Mouse (Mus musculus) MEL (cell line): ENCODE results near the gene Lamtor5. TPM values are rescaled to one million over a fixed set of nuclear protein-coding genes. Genes with fewer than 3 reads are reported as not detected.

Source experiments
- DNase-seq: peaks from one replicate; pipeline ENCODE4 v3.0.0; 2011; ENCODE audit warnings: low read depth, low spot score
- H3K27ac ChIP-seq: 2 replicates; pipeline ENCODE4 v1.5.1; 2012; ENCODE audit warnings: low read depth, mild to moderate bottlenecking, control low read depth, low read length, moderate library complexity; ENCODE audit not compliant: control insufficient read depth
- H3K27me3 ChIP-seq, 2 experiments: fragments of 150-350 bp in 1 of 2; sonication (generic) in 1 of 2; 2 replicates each; pipeline ENCODE4 v1.6.1; 2012; ENCODE audit warnings: low read length in 2 of 2, mild to moderate bottlenecking in 2 of 2, improper control_type of control experiment in 1 of 2, moderate library complexity in 1 of 2; ENCODE audit not compliant: insufficient read depth in 2 of 2, control insufficient read depth in 1 of 2
- H3K36me3 ChIP-seq, 2 experiments: 2 replicates each; pipeline ENCODE4 v1.6.1; 2012 to 2014; ENCODE audit warnings: low read length in 2 of 2, improper control_type of control experiment in 1 of 2, inconsistent platforms in 1 of 2, mild to moderate bottlenecking in 1 of 2; ENCODE audit not compliant: insufficient read depth in 2 of 2, control insufficient read depth in 1 of 2
- H3K4me1 ChIP-seq, 2 experiments: fragments of 150-350 bp in 1 of 2; sonication (generic) in 1 of 2; 2 replicates each; pipeline ENCODE4 v1.6.1; 2012; ENCODE audit warnings: low read length in 2 of 2, improper control_type of control experiment in 1 of 2, mild to moderate bottlenecking in 1 of 2; ENCODE audit not compliant: insufficient read depth in 2 of 2, control insufficient read depth in 1 of 2
- H3K4me3 ChIP-seq, 2 experiments: fragments of 150-350 bp in 1 of 2; sonication (generic) in 1 of 2; 2 replicates each; pipeline ENCODE4 v1.5.1; 2012; ENCODE audit warnings: low read depth in 2 of 2, low read length in 2 of 2, mild to moderate bottlenecking in 2 of 2, moderate library complexity in 2 of 2, control low read depth in 1 of 2, improper control_type of control experiment in 1 of 2; ENCODE audit not compliant: control insufficient read depth in 1 of 2, insufficient read depth in 1 of 2
- H3K79me2 ChIP-seq: 2 replicates; pipeline ENCODE4 v1.6.1; 2012; ENCODE audit warnings: mild to moderate bottlenecking, low read length, moderate library complexity; ENCODE audit not compliant: control insufficient read depth, poor library complexity, insufficient read depth
- H3K9ac ChIP-seq: 2 replicates; pipeline ENCODE4 v1.6.1; 2012; ENCODE audit warnings: low read depth, mild to moderate bottlenecking, control low read depth, low read length, moderate library complexity; ENCODE audit not compliant: control insufficient read depth, poor library complexity, severe bottlenecking
- H3K9me3 ChIP-seq: fragments of 150-350 bp; sonication (generic); replicated peaks from 2 replicates; pipeline ENCODE4 v1.6.1; 2012; ENCODE audit warnings: mild to moderate bottlenecking, low read length, improper control_type of control experiment, moderate library complexity; ENCODE audit not compliant: insufficient read depth
- CHD1 ChIP-seq: IDR thresholded peaks from 2 replicates; pipeline ENCODE4 v1.6.1; 2012; ENCODE audit warnings: low read depth, mild to moderate bottlenecking, inconsistent platforms, low read length, improper control_type of control experiment
- CHD2 ChIP-seq: IDR thresholded peaks from 2 replicates; pipeline ENCODE4 v1.6.1; 2011; ENCODE audit warnings: low read length, improper control_type of control experiment
- ELF1 ChIP-seq: IDR thresholded peaks from 2 replicates; pipeline ENCODE4 v1.6.1; 2014; ENCODE audit warnings: low read depth, mild to moderate bottlenecking, inconsistent platforms, low read length, improper control_type of control experiment, moderate library complexity
- ETS1 ChIP-seq: IDR thresholded peaks from 2 replicates; pipeline ENCODE4 v1.6.1; 2012; ENCODE audit warnings: low read depth, mild to moderate bottlenecking, inconsistent platforms, low read length, improper control_type of control experiment, moderate library complexity
- GATA1 ChIP-seq: IDR thresholded peaks from 2 replicates; pipeline ENCODE4 v1.6.1; 2011; ENCODE audit warnings: low read depth, low read length, improper control_type of control experiment
- HCFC1 ChIP-seq: IDR thresholded peaks from 2 replicates; pipeline ENCODE4 v1.6.1; 2012; ENCODE audit warnings: low read depth, mild to moderate bottlenecking, inconsistent platforms, low read length, improper control_type of control experiment, moderate library complexity
- KAT2A ChIP-seq: conservative IDR thresholded peaks from 2 replicates; pipeline ENCODE4 v1.6.1; 2012; ENCODE audit warnings: low read depth, low read length, improper control_type of control experiment, inconsistent platforms
- MEF2A ChIP-seq: IDR thresholded peaks from 2 replicates; pipeline ENCODE4 v1.6.1; 2014; ENCODE audit warnings: low read depth, mild to moderate bottlenecking, inconsistent platforms, low read length, improper control_type of control experiment; ENCODE audit not compliant: poor library complexity, insufficient replicate concordance, severe bottlenecking; ENCODE audit errors: extremely low read depth
- MYC ChIP-seq: IDR thresholded peaks from 2 replicates; pipeline ENCODE4 v1.6.1; 2011; ENCODE audit warnings: low read depth, mild to moderate bottlenecking, low read length, improper control_type of control experiment, moderate library complexity
- NELFE ChIP-seq: IDR thresholded peaks from 2 replicates; pipeline ENCODE4 v1.6.1; 2011; ENCODE audit warnings: low read depth, low read length, improper control_type of control experiment
- NRF1 ChIP-seq: IDR thresholded peaks from 2 replicates; pipeline ENCODE4 v1.6.1; 2014; ENCODE audit warnings: low read depth, mild to moderate bottlenecking, inconsistent platforms, low read length, improper control_type of control experiment, moderate library complexity; ENCODE audit not compliant: poor library complexity, insufficient read depth, severe bottlenecking
- POLR2AphosphoS5 ChIP-seq: IDR thresholded peaks from 2 replicates; pipeline ENCODE4 v1.6.1; 2012; ENCODE audit warnings: low read depth, borderline replicate concordance, mild to moderate bottlenecking, inconsistent platforms, low read length, moderate library complexity, mixed read lengths
- SMC3 ChIP-seq: IDR thresholded peaks from 2 replicates; pipeline ENCODE4 v1.6.1; 2011; ENCODE audit warnings: low read depth, low read length, improper control_type of control experiment
- TAL1 ChIP-seq: IDR thresholded peaks from 2 replicates; pipeline ENCODE4 v1.6.1; 2012; ENCODE audit warnings: mild to moderate bottlenecking, inconsistent platforms, low read length, moderate library complexity, mixed read lengths
- TBP ChIP-seq: IDR thresholded peaks from 2 replicates; pipeline ENCODE4 v1.8.0; 2011; ENCODE audit warnings: low read depth, low read length, improper control_type of control experiment
- USF2 ChIP-seq, 2 experiments: IDR thresholded peaks; 2 replicates each; pipeline ENCODE4 v1.6.1; 2011 to 2012; ENCODE audit warnings: improper control_type of control experiment in 2 of 2, low read length in 2 of 2, borderline replicate concordance in 1 of 2, inconsistent platforms in 1 of 2, low read depth in 1 of 2, mild to moderate bottlenecking in 1 of 2; ENCODE audit not compliant: insufficient read depth in 1 of 2
- ZC3H11A ChIP-seq: IDR thresholded peaks from 2 replicates; pipeline ENCODE4 v1.6.1; 2012; ENCODE audit warnings: low read depth, mild to moderate bottlenecking, inconsistent platforms, low read length, improper control_type of control experiment
- ZKSCAN1 ChIP-seq: IDR thresholded peaks from 2 replicates; pipeline ENCODE4 v1.6.1; 2012; ENCODE audit warnings: low read depth, mild to moderate bottlenecking, inconsistent platforms, low read length, improper control_type of control experiment, moderate library complexity
- ZMIZ1 ChIP-seq: IDR thresholded peaks from 2 replicates; pipeline ENCODE4 v1.6.1; 2012; ENCODE audit warnings: low read depth, mild to moderate bottlenecking, inconsistent platforms, low read length, improper control_type of control experiment, moderate library complexity
- polyA plus RNA-seq, 2 experiments: library from polyadenylated mRNA; stranded (reverse) in 1 of 2; unstranded in 1 of 2; fragments of >175 nt in 1 of 2; fragments of >200 nt in 1 of 2; gene quantifications; 2 replicates each; pipeline versions ENCODE4 v1.2.1 to v1.2.4; 2012; ENCODE audit warnings: low replicate concordance in 2 of 2, low read depth in 1 of 2; ENCODE audit not compliant: insufficient read length in 2 of 2, insufficient read depth in 1 of 2, missing spikeins in 1 of 2
- total RNA-seq: library from RNA; depleted of rRNA; stranded (reverse); fragments of 300-350 nt; gene quantifications from 2 replicates; pipeline ENCODE4 v1.2.3, GENCODE M21; 2012

Gene Lamtor5
- total and polyA plus RNA-seq, 3 experiments, result 104 to 170 (median 129) TPM

- H3K9me3 ChIP-seq, result no peaks in the 10 kb centered on the region
- DNase-seq, result no peak
These were observed 31.8 kb upstream of the Lamtor5 start for GRCm38 (mm10) chr3:107246876-107247275.

GRCm38 (mm10) chr3:107249042-107249441 is 29.6 kb upstream of the Lamtor5 start:
- no peaks in the 10 kb centered on the region for H3K9me3 ChIP-seq
- DNase-seq, result no peak
- no peaks in the 10 kb centered on the region for H3K36me3 ChIP-seq
- no peaks in the 10 kb centered on the region for H3K79me2 ChIP-seq
- H3K27me3 ChIP-seq, result peaks cover 24 to 26% of the 10 kb centered on the region in 2 experiments
- H3K9ac ChIP-seq, result no peak overlapping the region
- TF ChIP-seq MYC (no peak), TAL1 (no peak), USF2 (IDR thresholded peaks at IDR 0.05; ENCODE audit: borderline replicate concordance in 1 of 2, insufficient read depth in 1 of 2, low read depth in 1 of 2, low read length in 2 of 2) (no peak), MEF2A (no peak), CHD2 (no peak), POLR2AphosphoS5 (no peak), ZMIZ1 (no peak), TBP (no peak), GATA1 (no peak)
- TF ChIP-seq, all 39 proteins: peak for 0
- Histone ChIP-seq H3K4me3 (no peak overlapping the region), H3K4me1 (no peaks in the 10 kb centered on the region), H3K27ac (no peak overlapping the region)

More at GRCm38 (mm10) chr3:107246876-107247275, 31.8 kb upstream of the Lamtor5 start:
- H3K4me1 ChIP-seq, result no peaks in the 10 kb centered on the region
- H3K9ac ChIP-seq, result no peak overlapping the region
- peaks cover 28 to 31% of the 10 kb centered on the region in 2 experiments for H3K27me3 ChIP-seq
- H3K4me3 ChIP-seq, result no peak overlapping the region
- no peak overlapping the region for H3K27ac ChIP-seq
- no peak for TF ChIP-seq SMC3
- no peak for TF ChIP-seq NELFE
- TF ChIP-seq ETS1, result no peak
- no peaks in the 10 kb centered on the region for H3K36me3 ChIP-seq
- no peaks in the 10 kb centered on the region for H3K79me2 ChIP-seq

- TF ChIP-seq KAT2A (no peak), MEF2A (no peak), CHD1 (no peak), ZC3H11A (no peak), ZKSCAN1 (no peak), NRF1 (no peak), HCFC1 (no peak), ELF1 (no peak)
- Histone ChIP-seq H3K27ac (no peak overlapping the region), H3K4me3 (no peak overlapping the region), H3K27me3 (peaks cover 15 to 21% of the 10 kb centered on the region in 2 experiments), H3K9me3 (no peaks in the 10 kb centered on the region), H3K9ac (no peak overlapping the region), H3K79me2 (no peaks in the 10 kb centered on the region), H3K4me1 (no peaks in the 10 kb centered on the region), H3K36me3 (no peaks in the 10 kb centered on the region)
- DNase-seq, result no peak
These were observed 28.3 kb upstream of the Lamtor5 start for GRCm38 (mm10) chr3:107250320-107250719.
